Mouse (Mus musculus) heart, adult 9 months (tissue): ENCODE measurements around the gene Gatad2a.

Experiments used
- DNase-seq, 2 experiments: peaks; one replicate each; pipeline ENCODE4 v3.0.0; 2022; ENCODE audit warnings: low spot score in 2 of 2

Gene Gatad2a

DNA sequence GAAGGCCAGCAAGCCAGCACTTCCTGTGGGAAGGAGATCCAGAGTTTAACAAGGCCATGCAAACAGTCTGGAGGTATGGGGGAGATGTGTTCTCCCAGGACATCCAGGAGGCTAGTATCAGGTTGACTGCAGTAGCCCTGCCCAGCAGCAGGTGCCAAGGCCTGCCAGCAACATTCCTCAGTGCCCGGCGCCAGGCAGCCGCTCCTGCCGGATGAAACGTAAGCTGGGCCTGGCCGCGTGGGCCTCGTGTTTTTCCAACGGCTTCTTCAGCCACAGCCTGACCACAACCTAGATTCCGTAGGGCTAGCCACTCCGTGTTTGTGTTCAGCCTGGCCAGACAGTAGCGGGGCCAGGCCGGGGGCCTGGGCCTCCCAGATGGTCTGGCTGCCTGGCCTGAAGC lies 121.5 kb downstream of the Gatad2a start:
- no peak for DNase-seq

- DNase-seq = peak in 1 of 2 experiments; percentile 51
Observed at GRCm38 (mm10) chr8:69874155-69874554, 122.0 kb downstream of the Gatad2a start.

- DNase-seq = no peak
Observed at GRCm38 (mm10) chr8:69870907-69871306, 125.3 kb downstream of the Gatad2a start.

DNA sequence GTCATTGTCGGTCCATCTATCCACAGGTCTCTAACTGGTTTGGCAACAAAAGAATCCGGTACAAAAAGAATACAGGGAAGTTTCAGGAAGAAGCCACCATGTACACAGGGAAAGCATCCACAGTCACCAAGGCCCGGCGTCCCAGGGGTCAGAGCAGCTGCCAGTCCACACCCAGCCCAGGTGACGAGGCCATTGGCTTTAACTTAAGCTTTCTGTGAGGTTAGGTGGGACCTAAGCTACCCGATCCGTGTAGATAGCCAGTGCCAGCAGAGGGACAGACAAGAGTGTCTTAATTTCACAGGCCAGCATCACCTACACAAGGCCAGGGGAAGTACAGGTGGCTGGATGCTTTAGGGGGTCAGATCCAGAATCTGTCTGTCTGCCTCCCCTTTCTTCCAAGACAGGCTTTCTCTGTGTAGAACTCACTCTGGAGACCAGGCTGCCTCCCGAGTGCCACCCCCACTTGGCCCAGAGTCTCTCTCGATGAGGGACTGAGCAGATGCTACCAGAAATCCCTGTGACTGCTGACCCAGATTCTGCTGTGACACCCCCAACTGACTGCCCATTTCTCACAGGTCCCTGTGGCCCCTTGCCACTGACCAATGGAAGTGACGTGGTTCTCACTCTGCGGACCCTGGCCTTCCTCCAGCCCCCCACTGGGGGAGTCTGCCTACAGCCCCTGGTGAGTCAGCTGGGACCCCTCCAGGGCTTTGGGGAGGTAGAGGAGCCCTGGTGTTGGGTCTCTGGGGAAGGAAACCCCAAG lies 126.0 kb downstream of the Gatad2a start:
- DNase-seq = no peak

- no peak for DNase-seq
Observed at GRCm38 (mm10) chr8:69867696-69868326, 128.4 kb downstream of the Gatad2a start.

DNA sequence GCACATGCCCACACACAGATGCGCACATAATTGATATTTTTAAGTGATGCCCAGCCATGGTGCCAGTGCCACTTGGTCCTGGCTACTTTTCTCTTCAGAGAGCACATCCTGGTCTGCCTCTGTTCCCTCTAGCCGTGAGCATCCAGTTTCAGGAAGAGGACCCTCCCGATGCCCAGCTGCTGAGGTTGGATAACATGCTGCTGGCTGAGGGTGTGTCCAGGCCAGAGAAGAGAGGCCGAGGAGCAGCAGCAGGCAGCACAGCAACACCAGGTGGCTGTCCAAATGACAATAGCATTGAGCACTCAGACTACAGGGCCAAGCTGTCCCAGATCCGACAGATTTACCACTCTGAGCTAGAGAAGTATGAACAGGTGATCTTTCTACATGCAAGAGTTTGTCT lies 132.0 kb downstream of the Gatad2a start:
- no peak for DNase-seq

GRCm38 (mm10) chr8:69863387-69864020 lies 132.7 kb downstream of the Gatad2a start:
- no peak for DNase-seq

- DNase-seq = no peak
Observed at GRCm38 (mm10) chr8:69861251-69861650, 134.9 kb downstream of the Gatad2a start.

DNA sequence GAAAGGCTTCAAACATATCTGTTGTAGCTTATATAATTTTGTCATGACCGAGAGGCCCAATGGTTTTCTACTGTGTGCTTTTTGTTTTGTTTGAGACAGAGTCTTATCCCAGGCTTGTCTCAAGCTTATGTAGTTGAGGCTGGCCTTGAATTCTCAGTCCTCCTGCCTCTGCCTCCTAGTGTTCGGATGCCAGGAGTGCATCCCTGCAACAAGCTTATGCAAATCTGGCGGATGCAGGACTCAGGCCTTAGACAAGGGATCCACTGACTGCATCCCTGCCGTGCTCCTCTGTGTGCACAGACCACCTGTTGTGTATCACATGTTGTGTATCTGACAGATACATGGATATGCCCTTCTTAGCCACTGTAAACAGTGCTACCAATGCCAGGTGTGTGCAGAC lies 135.4 kb downstream of the Gatad2a start:
- no peak for DNase-seq
